Mouse (Mus musculus) skeletal muscle tissue, postnatal 0 days (tissue): ENCODE measurements around the gene Slc25a16. TPM values are rescaled to one million over a fixed set of nuclear protein-coding genes. Genes with fewer than 3 reads are reported as not detected.

ENCODE experiments used
- polyA plus RNA-seq: library from polyadenylated mRNA; unstranded; fragments of >200 nt; fragmentation: Nextera tagmentation; extraction: Ambion mirVana; gene quantifications from 2 replicates; pipeline ENCODE4 v1.2.1, GENCODE M21; 2015

Gene Slc25a16
- 16.7 and 18.5 TPM in 2 replicates for polyA plus RNA-seq

DNA sequence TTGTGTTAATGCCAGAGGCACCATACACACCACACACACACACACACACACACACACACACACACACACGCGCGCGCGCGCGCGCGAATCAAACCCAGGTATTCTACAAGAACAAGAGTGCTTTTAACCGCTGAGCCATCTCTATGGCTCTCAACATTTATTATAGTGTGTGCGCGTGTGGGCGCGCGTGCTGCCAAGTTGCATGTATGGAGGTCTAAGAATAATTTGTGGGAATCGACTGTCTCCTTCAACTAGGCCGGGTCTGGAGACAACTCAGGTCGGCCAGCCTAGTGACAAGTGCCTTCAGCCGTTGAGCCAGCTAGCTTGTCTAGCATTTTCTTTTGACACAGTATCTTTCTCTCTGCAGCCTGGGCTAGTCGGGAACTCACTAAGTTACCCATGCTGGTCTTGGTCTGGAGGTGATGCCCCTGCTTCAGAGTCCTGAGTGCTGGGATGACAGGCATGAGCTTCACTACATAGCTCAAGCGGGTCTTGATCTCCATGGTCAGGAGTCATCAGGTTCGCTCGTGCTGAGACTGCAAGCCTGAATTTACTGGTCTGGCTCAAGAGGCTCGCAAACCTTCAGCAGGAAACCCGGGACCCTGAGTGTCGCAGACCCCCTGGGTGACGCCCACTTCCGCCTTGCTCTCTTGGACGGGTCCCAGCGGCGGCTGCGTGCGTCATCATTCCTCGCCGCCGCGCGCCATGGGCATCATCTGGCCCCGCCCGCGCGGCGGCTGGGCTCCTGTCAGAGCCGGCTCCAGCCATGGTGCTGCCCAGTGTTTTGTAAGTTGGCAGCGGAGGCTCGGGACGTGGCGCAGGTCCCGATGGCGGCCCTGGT lies at the start of gene Slc25a16:
TSS of gene Slc25a16 (plus strand) at position 709 of the 841 bp plus-strand sequence.

DNA sequence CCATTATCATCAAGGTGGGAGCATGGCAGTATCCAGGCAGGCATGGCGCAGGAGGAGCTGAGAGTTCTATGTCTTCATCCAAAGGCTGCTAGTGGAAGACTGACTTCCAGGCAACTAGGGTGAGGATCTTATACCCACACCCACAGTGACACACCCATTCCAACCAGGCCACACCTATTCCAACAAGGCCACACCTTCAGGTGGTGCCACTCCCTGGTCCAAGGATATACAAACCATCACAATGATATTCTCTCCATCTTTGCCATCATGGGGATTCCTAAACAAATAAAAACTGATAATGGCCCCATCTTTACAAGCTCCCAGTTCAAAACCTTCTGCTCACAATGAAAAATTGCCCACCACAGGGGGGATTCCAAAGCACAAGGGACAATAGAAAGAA lies 11.5 kb upstream of the Slc25a16 start, which contains the start of gene Tet1:
TSS of gene Tet1 (minus strand) at position 101 of the 400 bp plus-strand sequence.

GRCm38 (mm10) chr10:62946738-62947471 lies 26.5 kb downstream of the Slc25a16 start, which contains the start of gene Dna2:
Dna2 (plus strand) TSS chr10:62947026.

DNA sequence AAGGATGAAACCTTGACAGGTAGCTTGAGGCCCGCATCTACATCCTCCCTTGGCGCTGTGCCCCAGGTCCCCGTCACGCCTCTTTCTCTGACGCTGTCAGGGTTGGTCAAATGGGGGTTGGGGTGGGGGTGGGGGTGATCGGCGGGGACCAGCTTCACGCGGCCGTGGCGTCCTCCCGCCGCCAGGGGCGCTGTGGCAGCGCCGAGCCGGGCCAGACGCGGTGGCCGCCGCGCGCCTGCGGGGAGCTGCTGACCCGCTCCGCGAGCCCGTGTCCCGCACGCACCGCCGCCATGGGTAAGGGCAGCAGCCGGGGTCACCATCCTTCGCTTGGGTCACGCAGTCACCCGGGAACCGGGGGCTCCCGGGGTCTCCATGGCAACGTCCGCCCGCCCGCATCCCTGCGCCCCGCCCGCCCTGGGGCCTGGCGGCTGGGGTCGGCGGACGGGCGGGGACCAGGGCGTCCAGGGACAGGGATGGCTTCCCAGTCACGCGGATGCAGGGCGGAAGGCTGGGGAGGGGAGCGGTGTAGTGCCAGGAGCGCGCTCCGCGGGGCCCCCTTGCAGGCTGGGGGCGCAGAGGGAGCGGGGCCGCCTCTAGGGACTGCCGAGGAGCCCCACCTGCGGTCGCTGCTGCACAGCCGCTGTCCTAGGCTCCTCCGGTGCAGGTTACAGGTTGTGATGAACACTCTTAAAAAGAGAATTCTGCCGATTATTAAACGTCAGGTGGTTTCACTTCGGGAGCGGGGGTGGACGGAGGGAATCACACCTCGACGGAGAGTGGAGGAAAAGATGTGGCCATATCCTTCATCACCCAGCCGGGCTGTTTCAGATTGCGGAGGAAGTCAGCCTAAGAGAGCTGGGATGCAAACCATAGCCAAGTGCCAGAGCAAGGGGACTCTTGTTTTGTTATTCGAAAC lies 59.9 kb downstream of the Slc25a16 start, which contains the start of gene Rufy2:
TSS of gene Rufy2 (plus strand) at position 185 of the 916 bp plus-strand sequence.

Other genes starting within 250 kb of the Slc25a16 start
- gene Stox1, start 194.5 kb upstream of the Slc25a16 start, polyA plus RNA-seq: 0.50 and 0.54 TPM in 2 replicates
- gene Ccar1, start 128.3 kb upstream of the Slc25a16 start, polyA plus RNA-seq: 47.0 and 49.9 TPM in 2 replicates
- gene Tet1, start 11.6 kb upstream of the Slc25a16 start, polyA plus RNA-seq: 9.2 and 9.4 TPM in 2 replicates
- gene Dna2, start 26.4 kb downstream of the Slc25a16 start, polyA plus RNA-seq: 2.3 and 2.9 TPM in 2 replicates
- 10.8 and 11.6 TPM in 2 replicates for gene Rufy2, start 59.6 kb downstream of the Slc25a16 start, polyA plus RNA-seq
- 27.3 and 28.2 TPM in 2 replicates for gene Hnrnph3, start 103.6 kb downstream of the Slc25a16 start, polyA plus RNA-seq
- 0.83 and 0.96 TPM in 2 replicates for gene Pbld2, start 103.7 kb downstream of the Slc25a16 start, polyA plus RNA-seq
- gene Pbld1, start 139.5 kb downstream of the Slc25a16 start, polyA plus RNA-seq: 0.67 and 0.77 TPM in 2 replicates
- not detected in 2 replicates for gene Atoh7, start 179.0 kb downstream of the Slc25a16 start, polyA plus RNA-seq